15 mouse cellular contexts compared by ENCODE assay signal in the genomic region with DNA sequence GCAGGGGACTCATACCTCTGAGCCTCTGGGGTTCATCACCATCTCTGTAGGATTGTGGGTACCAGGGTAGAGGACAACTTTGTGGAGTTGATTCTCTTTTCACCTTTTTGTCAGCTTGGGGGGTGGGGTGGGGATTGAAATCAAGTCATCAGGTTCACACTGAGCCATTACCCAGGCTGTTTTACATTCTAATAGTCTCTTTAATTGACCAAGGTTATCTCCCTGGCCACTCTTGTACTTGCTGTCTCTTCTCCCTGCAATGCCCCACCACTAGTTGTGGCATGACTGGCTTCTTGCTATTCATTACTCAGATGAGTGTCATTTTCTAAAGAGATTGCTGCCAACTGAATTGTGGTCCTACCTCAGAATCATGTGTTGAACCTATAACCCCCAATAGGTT. TPM values are rescaled to one million over a fixed set of nuclear protein-coding genes. Genes with fewer than 3 reads are reported as not detected.
DNase-seq lines count a peak whose midpoint lies in the region.
"Had no signal": no experiment of that assay in that cellular context is flagged by ENCODE, and none has a peak within 500 bp of the region (broad histone marks: within the 10 kb centered on the region; RNA-seq: fewer than 3 reads in every experiment).

No protein-coding gene starts in this region.

- peak; percentile 68 for DNase-seq in heart, adult 11 months
- no peak for DNase-seq in heart, postnatal 4 days
- DNase-seq in ES-CJ7 (ENCODE audit: low read depth, low spot score), result peak; percentile 90
- DNase-seq in WW6 (ENCODE audit: low read depth, low spot score), result peak; percentile 46
- DNase-seq in frontal cortex, postnatal 25 days (ENCODE audit: low spot score in 2 of 2), result no peak
- DNase-seq in embryo, embryonic 10 days (ENCODE audit: low spot score), result no peak
- DNase-seq: adrenal gland, adult 8-10 months; adrenal gland, postnatal 14 days; adrenal gland, postnatal 36 days; B cell, adult 2 months; cerebellum, adult 11-12 months; cerebellum, adult 2 months; cerebellum, postnatal 10 days; cerebellum, postnatal 25 days; forebrain, postnatal 0 days had no signal

RNA-seq across cellular contexts. Expression of gene Stk35, which starts 1.9 kb away (rescaled TPM):
- total RNA-seq in heart, postnatal 4 days (2021), result 10 to 100 TPM; 20.2 to 21.3 TPM

Comparison
In these comparisons a context has a peak if more than half of its experiments do, and no peak if none do; other contexts are left out.
1. DNase-seq: peak in heart, adult 11 months (single experiment), ES-CJ7 (single experiment) and WW6 (single experiment); none in heart, postnatal 4 days (single experiment), frontal cortex, postnatal 25 days (0 of 2) and embryo, embryonic 10 days (single experiment).